Comparison of ENCODE assay signal across 10 mouse cellular contexts in genomic region chr10:93429141-93429911, GRCm38 (mm10). TPM values are rescaled to one million over a fixed set of nuclear protein-coding genes. Genes with fewer than 3 reads are reported as not detected.
A peak's percentile ranks its signal among the peaks of the same experiment; 100 is the strongest.
DNase-seq lines count a peak whose midpoint lies in the region; ATAC-seq and TF ChIP-seq lines count a peak whose summit lies in the region.
"Had no signal": no experiment of that assay in that cellular context is flagged by ENCODE, and none has a peak within 500 bp of the region (broad histone marks: within the 10 kb centered on the region; RNA-seq: fewer than 3 reads in every experiment).

No protein-coding gene starts in this region.

- no peak for ATAC-seq in embryonic facial prominence, embryonic 11.5 days (replicated peaks; ENCODE audit: insufficient number of reproducible peaks, low FRiP score, low TSS enrichment, low read depth)
- no peak for ATAC-seq in limb, embryonic 14.5 days (ENCODE audit: low FRiP score, low read depth)
- peak; percentile 43 for ATAC-seq in granulocyte monocyte progenitor cell, adult 5-6 weeks (replicated peaks; ENCODE audit: poor library complexity, severe bottlenecking)
- ATAC-seq: hindbrain, embryonic 16.5 days had no signal

- in situ Hi-C loops in ES-E14 (cut with MboI; ENCODE audit: low sequenced_read_pairs in 2 of 2, unreplicated experiment in 2 of 2) = loop anchor here in 1 of 2 experiments (5.0 to 25.0 kb wide), 3 partner anchors 148 to 383 kb away; no protein-coding TSS in a partner anchor

- H3K4me3 ChIP-seq in embryonic facial prominence, embryonic 11.5 days (ENCODE audit: low read depth, low read length) = no peak overlapping the region
- no peak overlapping the region for H3K4me3 ChIP-seq in embryonic facial prominence, embryonic 10.5 days
- no peak overlapping the region for H3K4me3 ChIP-seq in limb, embryonic 14.5 days (replicated peaks; ENCODE audit: low read length)
- H3K4me3 ChIP-seq in limb, embryonic 10.5 days = no peak overlapping the region
- no peak overlapping the region for H3K4me3 ChIP-seq in ES-E14 (ENCODE audit: insufficient read depth in 1 of 2, low read depth in 1 of 2, low read length in 2 of 2, poor library complexity in 1 of 2, severe bottlenecking in 1 of 2)
- H3K4me3 ChIP-seq: forebrain, embryonic 12.5 days had no signal

- no peaks in the 10 kb centered on the region for H3K36me3 ChIP-seq in embryonic facial prominence, embryonic 11.5 days (replicated peaks; ENCODE audit: control insufficient read depth, insufficient read depth, low read depth, low read length)
- no peaks in the 10 kb centered on the region for H3K36me3 ChIP-seq in embryonic facial prominence, embryonic 10.5 days (replicated peaks)
- no peaks in the 10 kb centered on the region for H3K36me3 ChIP-seq in limb, embryonic 14.5 days (ENCODE audit: control insufficient read depth, insufficient read depth, low read length)
- no peaks in the 10 kb centered on the region for H3K36me3 ChIP-seq in limb, embryonic 10.5 days
- H3K36me3 ChIP-seq in ES-E14 (ENCODE audit: control insufficient read depth, insufficient read depth, low read length, poor library complexity, severe bottlenecking) = no peaks in the 10 kb centered on the region
- H3K36me3 ChIP-seq: forebrain, embryonic 12.5 days had no signal

- WGBS in embryonic facial prominence, embryonic 11.5 days = 62% methylated on average over 12 of the region's 12 CpGs
- 65% methylated on average over 12 of the region's 12 CpGs for WGBS in embryonic facial prominence, embryonic 10.5 days
- 65% methylated on average over 12 of the region's 12 CpGs for WGBS in limb, embryonic 14.5 days
- WGBS in limb, embryonic 10.5 days = 67% methylated on average over 12 of the region's 12 CpGs

- no peak overlapping the region for H3K27ac ChIP-seq in embryonic facial prominence, embryonic 11.5 days (replicated peaks; ENCODE audit: low read depth, low read length)
- H3K27ac ChIP-seq in embryonic facial prominence, embryonic 10.5 days (replicated peaks) = no peak overlapping the region
- no peak overlapping the region for H3K27ac ChIP-seq in limb, embryonic 14.5 days (replicated peaks; ENCODE audit: low read depth, low read length)
- H3K27ac ChIP-seq in limb, embryonic 10.5 days = no peak overlapping the region
- H3K27ac ChIP-seq in ES-E14 (ENCODE audit: insufficient read depth, low read depth, low read length, poor library complexity, severe bottlenecking) = no peak overlapping the region
- H3K27ac ChIP-seq: forebrain, embryonic 12.5 days had no signal

- intact Hi-C loops in left cerebral cortex, postnatal 10 days (cut with DNase I) = loop anchor here (2.0 to 10.0 kb wide), 3 partner anchors 41 to 375 kb away; no protein-coding TSS in a partner anchor

- no peaks in the 10 kb centered on the region for H3K9me3 ChIP-seq in embryonic facial prominence, embryonic 11.5 days (replicated peaks; ENCODE audit: control insufficient read depth, low read length)
- H3K9me3 ChIP-seq in embryonic facial prominence, embryonic 10.5 days = no peaks in the 10 kb centered on the region
- H3K9me3 ChIP-seq in limb, embryonic 14.5 days (ENCODE audit: control insufficient read depth, low read length) = no peaks in the 10 kb centered on the region
- no peaks in the 10 kb centered on the region for H3K9me3 ChIP-seq in limb, embryonic 10.5 days (replicated peaks)
- no peaks in the 10 kb centered on the region for H3K9me3 ChIP-seq in ES-E14 (ENCODE audit: control insufficient read depth, insufficient read depth, low read depth, low read length)
- H3K9me3 ChIP-seq: forebrain, embryonic 12.5 days had no signal

- peak; percentile 52 for DNase-seq in embryonic facial prominence, embryonic 11.5 days (ENCODE audit: low spot score)
- DNase-seq in embryonic facial prominence, embryonic 10.5 days (ENCODE audit: low spot score) = no peak
- DNase-seq in limb, embryonic 14.5 days (ENCODE audit: low spot score) = peak; percentile 45
- no peak for DNase-seq in limb, embryonic 10.5 days (ENCODE audit: low spot score)
- DNase-seq in ES-E14 (ENCODE audit: low read depth, low spot score) = peak; percentile 66
- DNase-seq in urinary bladder, adult 18-20 months (ENCODE audit: low spot score in 2 of 2) = no peak
- no peak for DNase-seq in left cerebral cortex, postnatal 10 days (ENCODE audit: extremely low spot score in 1 of 2, low spot score in 2 of 2)

- TF ChIP-seq POLR2A in limb, embryonic 14.5 days (IDR thresholded peaks at IDR 0.05; ENCODE audit: borderline replicate concordance, extremely low read depth, insufficient read depth, insufficient read length) = no peak

- H3K27me3 ChIP-seq in embryonic facial prominence, embryonic 11.5 days (ENCODE audit: control insufficient read depth, insufficient read depth, low read length) = no peaks in the 10 kb centered on the region
- H3K27me3 ChIP-seq in embryonic facial prominence, embryonic 10.5 days (replicated peaks; ENCODE audit: low read depth, poor library complexity, severe bottlenecking) = 0 out of 2 replicates have a peak, but pooled peaks cover 4% of the 10 kb centered on the region
- no peaks in the 10 kb centered on the region for H3K27me3 ChIP-seq in limb, embryonic 14.5 days (ENCODE audit: control insufficient read depth, insufficient read depth, low read length)
- H3K27me3 ChIP-seq in limb, embryonic 10.5 days (ENCODE audit: low read depth, poor library complexity, severe bottlenecking) = no peaks in the 10 kb centered on the region

- H3K4me2 ChIP-seq in embryonic facial prominence, embryonic 11.5 days (ENCODE audit: low read depth, low read length) = no peak overlapping the region
- H3K4me2 ChIP-seq in limb, embryonic 14.5 days (replicated peaks; ENCODE audit: low read depth, low read length, severe bottlenecking) = no peak overlapping the region
- H3K4me2 ChIP-seq: forebrain, embryonic 12.5 days had no signal

- H3K4me1 ChIP-seq in embryonic facial prominence, embryonic 11.5 days (ENCODE audit: control insufficient read depth, insufficient read depth, low read length) = no peaks in the 10 kb centered on the region
- peaks cover 29% of the 10 kb centered on the region for H3K4me1 ChIP-seq in embryonic facial prominence, embryonic 10.5 days
- no peaks in the 10 kb centered on the region for H3K4me1 ChIP-seq in limb, embryonic 14.5 days (ENCODE audit: control insufficient read depth, insufficient read depth, low read length)
- peaks cover 21% of the 10 kb centered on the region for H3K4me1 ChIP-seq in limb, embryonic 10.5 days
- H3K4me1 ChIP-seq in ES-E14 (ENCODE audit: control insufficient read depth in 2 of 2, insufficient read depth in 2 of 2, low read length in 2 of 2, poor library complexity in 1 of 2) = peaks cover 0 to 8% of the 10 kb centered on the region in 2 experiments; a peak in 1 of 4 replicates

- no peak overlapping the region for H3K9ac ChIP-seq in embryonic facial prominence, embryonic 11.5 days (replicated peaks; ENCODE audit: low read length)
- H3K9ac ChIP-seq in limb, embryonic 14.5 days (ENCODE audit: low read depth, low read length, severe bottlenecking) = no peak overlapping the region
- H3K9ac ChIP-seq in ES-E14 (ENCODE audit: insufficient read depth, low read depth, low read length, poor library complexity, severe bottlenecking) = no peak overlapping the region
- H3K9ac ChIP-seq: forebrain, embryonic 12.5 days had no signal

TF ChIP-seq in ES-E14, 5 proteins besides CTCF, POLR2A, EP300 and RAD21:
- 0 out of 2 replicates have a peak, but pooled peaks have one; percentile 26 for TF ChIP-seq ZC3H11A (IDR thresholded peaks at IDR 0.05; ENCODE audit: borderline replicate concordance, low read depth, low read length)
- no peak for TF ChIP-seq CHD2 (IDR thresholded peaks at IDR 0.05; ENCODE audit: low read depth, low read length)

RNA-seq across cellular contexts. Expression of gene Lta4h, which starts 23.9 kb away (rescaled TPM):
- polyA plus RNA-seq in embryonic facial prominence, embryonic 11.5 days (2014; fragmentation: Nextera tagmentation; extraction: Ambion mirVana) = 223 and 239 TPM in 2 replicates
- polyA plus RNA-seq in embryonic facial prominence, embryonic 10.5 days (2016; fragmentation: Nextera tagmentation; extraction: Ambion mirVana) = 152 and 155 TPM in 2 replicates
- polyA plus RNA-seq in limb, embryonic 14.5 days (2012; rRNA removed) = 136 and 156 TPM in 2 replicates
- 193 and 198 TPM in 2 replicates for polyA plus RNA-seq in limb, embryonic 14.5 days (2014; fragmentation: Nextera tagmentation; extraction: Ambion mirVana)
- polyA plus RNA-seq in limb, embryonic 10.5 days (2016; fragmentation: Nextera tagmentation; extraction: Ambion mirVana) = 147 and 157 TPM in 2 replicates
- total RNA-seq in ES-E14 (2012; rRNA removed) = 54.5 and 72.4 TPM in 2 replicates
- 753 and 1,014 TPM in 2 replicates for total RNA-seq in granulocyte monocyte progenitor cell, adult 5-6 weeks (2014; fragmentation: Nextera tagmentation)
- total RNA-seq in granulocyte monocyte progenitor cell, adult 5-6 weeks (2017) = 752 and 880 TPM in 2 replicates
- 10 to 100 TPM; 76.5 to 77.9 TPM for total RNA-seq in left cerebral cortex, postnatal 10 days (2021)

RNA-seq across cellular contexts. Expression of gene Hal, which starts 59.2 kb away (rescaled TPM):
- polyA plus RNA-seq in embryonic facial prominence, embryonic 11.5 days (2014; fragmentation: Nextera tagmentation; extraction: Ambion mirVana) = not detected in 2 replicates
- polyA plus RNA-seq in embryonic facial prominence, embryonic 10.5 days (2016; fragmentation: Nextera tagmentation; extraction: Ambion mirVana) = 0.11 and 0.34 TPM in 2 replicates
- polyA plus RNA-seq in limb, embryonic 14.5 days (2012; rRNA removed) = 0.03 and 0.09 TPM in 2 replicates
- 0.15 and 0.17 TPM in 2 replicates for polyA plus RNA-seq in limb, embryonic 14.5 days (2014; fragmentation: Nextera tagmentation; extraction: Ambion mirVana)
- 0.04 and 0.48 TPM in 2 replicates for polyA plus RNA-seq in limb, embryonic 10.5 days (2016; fragmentation: Nextera tagmentation; extraction: Ambion mirVana)
- 2.2 and 5.7 TPM in 2 replicates for total RNA-seq in ES-E14 (2012; rRNA removed)
- total RNA-seq in granulocyte monocyte progenitor cell, adult 5-6 weeks (2014; fragmentation: Nextera tagmentation) = 0.51 and 2.0 TPM in 2 replicates
- total RNA-seq in granulocyte monocyte progenitor cell, adult 5-6 weeks (2017) = 0.57 and 1.2 TPM in 2 replicates
- total RNA-seq in left cerebral cortex, postnatal 10 days (2021) = under 1 TPM in 1 of 2 experiments, not detected in 1; 0.28 TPM

Comparison
In these comparisons a context has a peak if more than half of its experiments do, and no peak if none do; other contexts are left out.
1. DNase-seq: peak in embryonic facial prominence, embryonic 11.5 days (single experiment), limb, embryonic 14.5 days (single experiment) and ES-E14 (single experiment); none in embryonic facial prominence, embryonic 10.5 days (single experiment), limb, embryonic 10.5 days (single experiment), urinary bladder, adult 18-20 months (0 of 2) and left cerebral cortex, postnatal 10 days (0 of 2).